Mouse (Mus musculus) gastrocnemius, postnatal 4 days (tissue): ENCODE results near the gene Chst2. TPM values are rescaled to one million over a fixed set of nuclear protein-coding genes. Genes with fewer than 3 reads are reported as not detected.

Experiments used
- DNase-seq, 2 experiments: peaks; one replicate each; pipeline ENCODE4 v3.0.0; 2021 to 2022; ENCODE audit warnings: low spot score in 2 of 2, mixed read lengths in 2 of 2
- total RNA-seq, 2 experiments: library from RNA; stranded (reverse); gene quantifications; 2 replicates each; pipeline ENCODE4 v1.2.3; 2021

Chst2 gene
- total RNA-seq, 2 experiments from 2014 or later = 5.4 to 5.6 TPM

DNA sequence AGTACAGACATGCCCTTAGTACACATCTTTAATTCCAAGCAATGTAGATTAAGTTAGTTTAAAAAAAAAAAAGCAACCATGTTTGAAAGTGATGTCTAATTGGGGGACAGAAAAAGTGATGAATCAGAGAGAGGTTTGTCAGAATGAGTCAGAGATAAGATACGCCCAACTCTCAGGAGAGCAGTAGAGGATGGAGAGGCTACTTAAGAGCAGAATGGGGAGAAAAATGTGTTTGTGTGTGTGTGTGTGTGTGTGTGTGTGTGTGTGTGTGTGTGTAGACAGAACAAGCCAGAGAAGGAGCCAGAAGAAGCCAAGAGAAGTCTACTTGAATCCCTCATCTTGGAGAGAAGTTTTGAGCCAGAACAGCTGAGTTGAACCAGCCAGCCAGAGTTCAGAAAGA, 32.8 kb downstream of the Chst2 start:
- no peak for DNase-seq

DNA sequence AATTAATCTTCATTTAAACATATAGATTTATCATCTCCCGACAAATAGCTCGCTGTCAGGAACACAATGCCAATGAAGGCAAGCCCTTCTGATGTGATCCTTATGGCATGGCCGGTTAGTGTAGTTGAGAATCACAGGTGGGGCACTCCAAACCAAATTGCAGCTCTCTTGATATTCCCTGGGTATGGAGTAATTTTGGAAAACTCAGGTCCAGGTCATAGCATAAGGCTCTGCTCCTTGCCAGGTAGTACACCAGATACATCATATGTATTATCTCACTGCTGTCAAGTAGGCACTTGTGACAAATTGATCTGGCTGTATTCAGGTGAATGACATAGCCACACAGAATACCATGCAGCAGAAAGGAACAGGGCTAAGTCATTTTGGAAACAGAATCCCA, 40.6 kb downstream of the Chst2 start:
- no peak for DNase-seq

DNA sequence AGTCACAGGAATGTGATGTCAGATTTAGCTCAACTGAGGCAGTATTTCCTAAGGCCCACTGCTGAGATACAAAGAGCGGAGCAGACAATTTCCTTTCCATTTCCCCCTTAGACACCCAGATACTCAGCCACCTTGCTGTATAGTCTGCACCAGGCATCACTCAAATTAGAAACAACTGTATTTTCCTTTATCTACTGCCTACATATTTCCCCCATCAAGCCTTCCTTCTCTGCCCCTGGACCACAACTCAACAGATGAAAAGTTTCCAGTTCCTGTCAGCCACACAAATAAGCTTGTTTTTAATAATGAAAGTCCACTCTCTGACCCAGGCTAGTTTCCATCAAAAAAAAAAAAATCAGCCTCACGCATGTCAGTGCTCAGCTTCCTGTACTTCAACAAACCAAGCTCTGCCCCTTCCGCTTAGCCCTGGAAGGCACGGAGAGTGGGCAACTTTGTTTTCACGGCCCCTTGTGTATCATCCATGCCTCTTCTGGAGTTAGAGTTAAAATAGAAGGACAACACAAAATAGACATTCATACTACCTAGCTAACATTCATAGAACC, 52.6 kb downstream of the Chst2 start:
- no peak for DNase-seq

DNA sequence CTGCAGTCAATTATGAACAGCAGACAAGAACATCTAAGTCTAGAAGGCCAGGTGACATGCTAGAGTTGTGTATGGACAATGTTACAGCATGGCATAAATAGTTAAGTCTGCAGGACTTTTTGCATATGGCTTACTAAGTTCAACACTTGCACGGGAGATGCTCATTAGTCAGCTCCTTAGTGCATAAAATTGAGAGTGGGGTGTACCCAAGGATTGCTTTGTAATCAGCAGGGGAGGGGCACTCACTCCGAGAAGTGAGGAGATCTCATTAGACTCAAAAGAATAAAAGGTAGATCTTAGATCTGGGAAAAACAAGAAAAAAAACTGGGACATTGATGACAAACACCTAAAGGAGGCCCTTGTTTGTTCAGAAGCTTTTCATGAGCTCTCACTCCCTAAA, 54.6 kb downstream of the Chst2 start:
- no peak for DNase-seq

DNA sequence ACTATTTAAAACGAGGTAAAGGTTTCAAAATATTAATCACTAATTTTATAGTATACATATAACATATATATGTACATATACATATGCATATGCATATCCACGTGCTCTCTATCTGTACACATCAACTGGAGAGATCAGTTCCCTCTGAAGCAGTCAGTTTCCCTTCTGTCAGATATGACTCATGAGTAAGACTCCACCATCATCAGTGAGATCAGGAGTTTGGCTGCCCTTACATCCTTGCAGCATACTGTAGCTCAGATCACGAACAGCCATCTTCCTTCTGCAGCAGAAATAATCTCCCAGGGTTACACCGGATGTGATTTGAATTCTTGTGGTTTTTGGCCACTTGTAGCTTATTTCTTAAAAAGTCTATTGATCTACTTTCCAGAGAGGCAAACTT, 56.0 kb downstream of the Chst2 start:
- no peak for DNase-seq

Other genes starting within 250 kb of the Chst2 start
- 10 to 100 TPM; 42.3 to 49.2 TPM for gene U2surp, start 105.3 kb upstream of the Chst2 start, total RNA-seq
- gene Paqr9, start 152.9 kb upstream of the Chst2 start, total RNA-seq = 1 to 10 TPM; 2.8 to 3.5 TPM
- 1 to 10 TPM; 5.6 to 6.6 TPM for gene Pcolce2, start 230.9 kb upstream of the Chst2 start, total RNA-seq